In the genomic region with DNA sequence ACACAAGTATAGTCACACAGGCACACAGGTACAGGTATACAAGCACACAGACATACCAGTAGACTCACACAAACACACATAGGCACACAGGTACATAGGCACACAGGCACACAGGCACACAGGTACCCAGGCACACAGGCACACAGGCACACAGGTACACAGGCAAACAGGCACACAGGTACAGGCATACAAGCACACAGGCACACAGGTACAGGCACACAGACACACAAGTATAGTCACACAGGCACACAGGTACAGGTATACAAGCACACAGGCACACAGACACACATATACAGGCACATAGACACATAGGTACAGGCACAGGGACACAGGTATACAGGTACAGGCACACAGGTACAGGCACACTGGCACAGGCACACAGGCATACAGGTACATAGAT, we compare ENCODE assay signal across 31 mouse cellular contexts. TPM values are rescaled to one million over a fixed set of nuclear protein-coding genes. Genes with fewer than 3 reads are reported as not detected.
DNase-seq lines count a peak whose midpoint lies in the region; ATAC-seq and TF ChIP-seq lines count a peak whose summit lies in the region.
"Had no signal": no experiment of that assay in that cellular context is flagged by ENCODE, and none has a peak within 500 bp of the region (broad histone marks: within the 10 kb centered on the region; RNA-seq: fewer than 3 reads in every experiment).

No protein-coding gene starts in this region.

- no peak for DNase-seq in midbrain, embryonic 14.5 days
- no peak for DNase-seq in thymus, adult 2 months
- DNase-seq in embryonic facial prominence, embryonic 10.5 days (ENCODE audit: low spot score) = no peak
- DNase-seq: adrenal gland, postnatal 14 days; cerebellum, adult 11 months; cerebellum, adult 9-11 months; gastrocnemius, postnatal 25 days; heart, adult 11 months; heart, postnatal 36 days; kidney, adult 8-10 months; kidney, postnatal 4 days; lung, postnatal 4 days; right cerebral cortex, postnatal 25 days; thymus, adult 18-20 months; thymus, postnatal 36 days had no signal

- H3K27me3 ChIP-seq in hindbrain, embryonic 15.5 days = no peaks in the 10 kb centered on the region
- no peaks in the 10 kb centered on the region for H3K27me3 ChIP-seq in hindbrain, embryonic 16.5 days (replicated peaks; ENCODE audit: control insufficient read depth, insufficient read depth, low read length)
- H3K27me3 ChIP-seq in midbrain, embryonic 13.5 days = no peaks in the 10 kb centered on the region
- H3K27me3 ChIP-seq in midbrain, embryonic 14.5 days (ENCODE audit: control insufficient read depth, insufficient read depth, low read length) = no peaks in the 10 kb centered on the region
- H3K27me3 ChIP-seq in thymus, adult 2 months (ENCODE audit: control insufficient read depth, insufficient read depth, low read length) = no peaks in the 10 kb centered on the region
- 0 out of 2 replicates have a peak, but pooled peaks cover 3% of the 10 kb centered on the region for H3K27me3 ChIP-seq in embryonic facial prominence, embryonic 10.5 days (replicated peaks; ENCODE audit: low read depth, poor library complexity, severe bottlenecking)
- H3K27me3 ChIP-seq: embryonic facial prominence, embryonic 15.5 days; forebrain, embryonic 13.5 days; neural tube, embryonic 13.5 days had no signal

- no peaks in the 10 kb centered on the region for H3K9me3 ChIP-seq in hindbrain, embryonic 15.5 days
- no peaks in the 10 kb centered on the region for H3K9me3 ChIP-seq in hindbrain, embryonic 16.5 days (ENCODE audit: control insufficient read depth, low read length)
- H3K9me3 ChIP-seq in midbrain, embryonic 13.5 days = no peaks in the 10 kb centered on the region
- no peaks in the 10 kb centered on the region for H3K9me3 ChIP-seq in midbrain, embryonic 14.5 days (ENCODE audit: control insufficient read depth, low read length)
- H3K9me3 ChIP-seq in embryonic facial prominence, embryonic 10.5 days = no peaks in the 10 kb centered on the region
- H3K9me3 ChIP-seq: embryonic facial prominence, embryonic 15.5 days; forebrain, embryonic 13.5 days; heart, embryonic 10.5 days; limb, embryonic 13.5 days; midbrain, embryonic 12.5 days; neural tube, embryonic 13.5 days had no signal

- no peak overlapping the region for H3K27ac ChIP-seq in hindbrain, embryonic 15.5 days (replicated peaks)
- H3K27ac ChIP-seq in hindbrain, embryonic 16.5 days (ENCODE audit: low read depth, low read length) = no peak overlapping the region
- H3K27ac ChIP-seq in midbrain, embryonic 13.5 days = no peak overlapping the region
- H3K27ac ChIP-seq in midbrain, embryonic 14.5 days (replicated peaks; ENCODE audit: low read depth, low read length) = no peak overlapping the region
- H3K27ac ChIP-seq in thymus, adult 2 months (ENCODE audit: control insufficient read depth, insufficient read depth, low read length) = no peak overlapping the region
- no peak overlapping the region for H3K27ac ChIP-seq in embryonic facial prominence, embryonic 10.5 days (replicated peaks)
- H3K27ac ChIP-seq: embryonic facial prominence, embryonic 15.5 days; forebrain, embryonic 13.5 days; heart, embryonic 10.5 days; kidney, postnatal 0 days; limb, embryonic 13.5 days; midbrain, embryonic 12.5 days; neural tube, embryonic 13.5 days; stomach, postnatal 0 days had no signal

- H3K36me3 ChIP-seq in hindbrain, embryonic 15.5 days = no peaks in the 10 kb centered on the region
- no peaks in the 10 kb centered on the region for H3K36me3 ChIP-seq in hindbrain, embryonic 16.5 days (ENCODE audit: control insufficient read depth, insufficient read depth, low read length)
- no peaks in the 10 kb centered on the region for H3K36me3 ChIP-seq in midbrain, embryonic 13.5 days
- H3K36me3 ChIP-seq in midbrain, embryonic 14.5 days (ENCODE audit: control insufficient read depth, insufficient read depth, low read length) = no peaks in the 10 kb centered on the region
- no peaks in the 10 kb centered on the region for H3K36me3 ChIP-seq in thymus, adult 2 months (ENCODE audit: control insufficient read depth, insufficient read depth, low read length)
- no peaks in the 10 kb centered on the region for H3K36me3 ChIP-seq in embryonic facial prominence, embryonic 10.5 days (replicated peaks)
- H3K36me3 ChIP-seq: embryonic facial prominence, embryonic 15.5 days; heart, embryonic 10.5 days; limb, embryonic 13.5 days; midbrain, embryonic 12.5 days had no signal

- H3K9ac ChIP-seq in hindbrain, embryonic 15.5 days = no peak overlapping the region
- H3K9ac ChIP-seq in hindbrain, embryonic 16.5 days (ENCODE audit: low read depth, low read length) = no peak overlapping the region
- H3K9ac ChIP-seq in midbrain, embryonic 13.5 days (replicated peaks) = no peak overlapping the region
- no peak overlapping the region for H3K9ac ChIP-seq in midbrain, embryonic 14.5 days (replicated peaks; ENCODE audit: low read length)
- H3K9ac ChIP-seq: embryonic facial prominence, embryonic 15.5 days; forebrain, embryonic 13.5 days; limb, embryonic 13.5 days; midbrain, embryonic 12.5 days had no signal

- H3K4me2 ChIP-seq in hindbrain, embryonic 15.5 days = no peak overlapping the region
- no peak overlapping the region for H3K4me2 ChIP-seq in hindbrain, embryonic 16.5 days (ENCODE audit: low read length)
- H3K4me2 ChIP-seq in midbrain, embryonic 13.5 days (replicated peaks) = no peak overlapping the region
- no peak overlapping the region for H3K4me2 ChIP-seq in midbrain, embryonic 14.5 days (ENCODE audit: low read length)
- H3K4me2 ChIP-seq: embryonic facial prominence, embryonic 15.5 days; forebrain, embryonic 13.5 days; limb, embryonic 13.5 days; liver, embryonic 11.5 days; midbrain, embryonic 12.5 days; neural tube, embryonic 13.5 days had no signal

- peak; percentile 15; the same call in 1 of the 2 replicates for ATAC-seq in hindbrain, embryonic 15.5 days (ENCODE audit: low FRiP score, low read depth)
- ATAC-seq in hindbrain, embryonic 16.5 days = no peak
- peak; percentile 24; the same call in 1 of the 2 replicates for ATAC-seq in midbrain, embryonic 13.5 days
- ATAC-seq in midbrain, embryonic 14.5 days (ENCODE audit: low FRiP score, low TSS enrichment) = no peak
- peak; percentile 32; the same call in 1 of the 2 replicates for ATAC-seq in erythroblast, adult 5-6 weeks (replicated peaks; ENCODE audit: low FRiP score, poor library complexity, severe bottlenecking)
- ATAC-seq: forebrain, embryonic 13.5 days; intestine, embryonic 16.5 days had no signal

- no peak overlapping the region for H3K4me3 ChIP-seq in hindbrain, embryonic 15.5 days
- no peak overlapping the region for H3K4me3 ChIP-seq in hindbrain, embryonic 16.5 days (ENCODE audit: low read length)
- no peak overlapping the region for H3K4me3 ChIP-seq in midbrain, embryonic 13.5 days (replicated peaks)
- H3K4me3 ChIP-seq in midbrain, embryonic 14.5 days (replicated peaks; ENCODE audit: low read depth, low read length) = no peak overlapping the region
- H3K4me3 ChIP-seq in thymus, adult 2 months (ENCODE audit: control insufficient read depth, insufficient read depth, low read length) = no peak overlapping the region
- no peak overlapping the region for H3K4me3 ChIP-seq in embryonic facial prominence, embryonic 10.5 days
- H3K4me3 ChIP-seq: embryonic facial prominence, embryonic 15.5 days; forebrain, embryonic 13.5 days; heart, embryonic 10.5 days; limb, embryonic 13.5 days; midbrain, embryonic 12.5 days; myocyte; neural tube, embryonic 13.5 days had no signal

- peaks cover 26% of the 10 kb centered on the region for H3K4me1 ChIP-seq in hindbrain, embryonic 15.5 days (replicated peaks)
- peaks cover 17% of the 10 kb centered on the region for H3K4me1 ChIP-seq in hindbrain, embryonic 16.5 days (ENCODE audit: control insufficient read depth, insufficient read depth, low read depth, low read length)
- peaks cover 20% of the 10 kb centered on the region for H3K4me1 ChIP-seq in midbrain, embryonic 13.5 days (replicated peaks)
- 0 out of 2 replicates have a peak, but pooled peaks cover 12% of the 10 kb centered on the region for H3K4me1 ChIP-seq in midbrain, embryonic 14.5 days (ENCODE audit: control insufficient read depth, insufficient read depth, low read length)
- H3K4me1 ChIP-seq in thymus, adult 2 months (replicated peaks; ENCODE audit: control insufficient read depth, insufficient read depth, low read length) = no peaks in the 10 kb centered on the region
- H3K4me1 ChIP-seq in embryonic facial prominence, embryonic 10.5 days = peaks cover 9% of the 10 kb centered on the region
- H3K4me1 ChIP-seq: embryonic facial prominence, embryonic 15.5 days; limb, embryonic 13.5 days had no signal

- no peak for TF ChIP-seq CTCF in thymus, adult 2 months (IDR thresholded peaks at IDR 0.05; ENCODE audit: borderline replicate concordance, control insufficient read depth, extremely low read depth, insufficient read depth, low read length, poor library complexity)

- no peak for TF ChIP-seq POLR2A in thymus, adult 2 months (IDR thresholded peaks at IDR 0.05; ENCODE audit: control insufficient read depth, extremely low read depth, insufficient read depth, low read length, poor library complexity)

RNA-seq across cellular contexts. Expression of gene Rbfox3, which starts 24.2 kb away (rescaled TPM):
- polyA plus RNA-seq in hindbrain, embryonic 15.5 days (2015; fragmentation: Nextera tagmentation; extraction: Ambion mirVana) = 71.8 and 77.9 TPM in 2 replicates
- polyA plus RNA-seq in hindbrain, embryonic 16.5 days (2015; fragmentation: Nextera tagmentation; extraction: Ambion mirVana) = 68.4 and 69.4 TPM in 2 replicates
- 28.2 and 29.9 TPM in 2 replicates for polyA plus RNA-seq in midbrain, embryonic 13.5 days (2015; fragmentation: Nextera tagmentation; extraction: Ambion mirVana)
- 31.7 and 41.9 TPM in 2 replicates for polyA plus RNA-seq in midbrain, embryonic 14.5 days (2014; fragmentation: Nextera tagmentation; extraction: Ambion mirVana)
- not detected in 2 replicates for total RNA-seq in erythroblast, adult 5-6 weeks (2015; ENCODE audit: low replicate concordance)
- total RNA-seq in erythroblast, adult 5-6 weeks (2017; ENCODE audit: low replicate concordance) = not detected in 2 replicates
- polyA plus RNA-seq in thymus, adult 2 months (2012; rRNA removed) = 0.32 and 0.50 TPM in 2 replicates
- polyA plus RNA-seq in embryonic facial prominence, embryonic 10.5 days (2016; fragmentation: Nextera tagmentation; extraction: Ambion mirVana) = 2.3 and 2.5 TPM in 2 replicates
- total RNA-seq: common myeloid progenitor, adult 5-6 weeks had no signal
- polyA plus RNA-seq: myocyte had no signal

Comparison
In these comparisons a context has a peak if more than half of its experiments do, and no peak if none do; other contexts are left out.
1. ATAC-seq: peak in hindbrain, embryonic 15.5 days (single experiment), midbrain, embryonic 13.5 days (single experiment) and erythroblast, adult 5-6 weeks (single experiment); none in hindbrain, embryonic 16.5 days (single experiment) and midbrain, embryonic 14.5 days (single experiment).